Mouse (Mus musculus) lung, embryonic 14.5 days (tissue): ENCODE data around the gene Gm20388. TPM values are rescaled to one million over a fixed set of nuclear protein-coding genes. Genes with fewer than 3 reads are reported as not detected.
A peak's percentile ranks its signal among the peaks of the same experiment; 100 is the strongest.

ENCODE experiments used
- ATAC-seq: fragments of 200-750 bp; cut with Nextera tagmentation; 2 replicates; pipeline ENCODE4 v1.8.0; 2017; ENCODE audit warnings: mild to moderate bottlenecking, moderate TSS enrichment, moderate library complexity; ENCODE audit not compliant: insufficient read depth
- DNase-seq: peaks from one replicate; pipeline ENCODE4 v3.0.0-alpha.2; 2015
- H3K27ac ChIP-seq: fragments of 300-500 bp; sonication (generic); 2 replicates; pipeline ENCODE4 v1.5.1; 2014; ENCODE audit warnings: low read depth, mild to moderate bottlenecking, moderate library complexity
- H3K27me3 ChIP-seq: fragments of 300-500 bp; sonication (generic); 2 replicates; pipeline ENCODE4 v1.6.1; 2014; ENCODE audit warnings: low read length, control low read depth; ENCODE audit not compliant: insufficient read depth
- H3K36me3 ChIP-seq: fragments of 300-500 bp; sonication (generic); 2 replicates; pipeline ENCODE4 v1.6.1; 2014; ENCODE audit warnings: control low read depth; ENCODE audit not compliant: insufficient read depth
- H3K4me1 ChIP-seq: fragments of 300-500 bp; sonication (generic); 2 replicates; pipeline ENCODE4 v1.6.1; 2014; ENCODE audit warnings: antibody characterized with exemption, control low read depth; ENCODE audit not compliant: insufficient read depth
- H3K4me2 ChIP-seq: fragments of 300-500 bp; sonication (generic); 2 replicates; pipeline ENCODE4 v1.6.1; 2014; ENCODE audit warnings: mild to moderate bottlenecking
- H3K4me3 ChIP-seq: fragments of 300-500 bp; sonication (generic); 2 replicates; pipeline ENCODE4 v1.5.1; 2014; ENCODE audit warnings: low read depth, low read length
- H3K9ac ChIP-seq: fragments of 300-500 bp; sonication (generic); 2 replicates; pipeline ENCODE4 v1.6.1; 2014
- H3K9me3 ChIP-seq: fragments of 300-500 bp; sonication (generic); 2 replicates; pipeline ENCODE4 v1.6.1; 2016; ENCODE audit warnings: low read depth, low read length, control low read depth
- CTCF ChIP-seq: IDR thresholded peaks from 2 replicates; pipeline ENCODE4 v1.5.1; 2016; ENCODE audit warnings: antibody characterized with exemption, low read depth
- WGBS: fragments of 180-500 bp; shearing (Covaris S2); extraction: QIAGEN DNeasy Blood & Tissue Kit; methylation state at CpG from one replicate; pipeline ENCODE4 v1.1.7; 2014; 5-methylcytosine and 5-hydroxymethylcytosine counted together
- polyA plus RNA-seq: library from polyadenylated mRNA; unstranded; fragments of >200 nt; fragmentation: Nextera tagmentation; extraction: Ambion mirVana; gene quantifications from 2 replicates; pipeline ENCODE4 v1.2.1, GENCODE M21; 2014

The Gm20388 gene
- polyA plus RNA-seq, 1 experiment from 2014 or later, result not detected

GRCm38 (mm10) chr8:123135406-123135805, 3224.8 kb downstream of the Gm20388 start:
- DNase-seq (no peak), ATAC-seq (no peak)
- Histone ChIP-seq H3K4me3 (no peak overlapping the region), H3K27ac (no peak overlapping the region), H3K4me1 (peaks cover 2% of the 10 kb centered on the region; the same call in 1 of the 2 replicates), H3K4me2 (no peak overlapping the region), H3K9me3 (no peaks in the 10 kb centered on the region), H3K27me3 (no peaks in the 10 kb centered on the region), H3K36me3 (no peaks in the 10 kb centered on the region), H3K9ac (no peak overlapping the region)
- no peak for TF ChIP-seq CTCF
- 19% methylated on average over 7 of the region's 7 CpGs for WGBS

GRCm38 (mm10) chr8:123135806-123136205, 3225.2 kb downstream of the Gm20388 start:
- DNase-seq (no peak), ATAC-seq (no peak)
- Histone ChIP-seq H3K9me3 (no peaks in the 10 kb centered on the region), H3K27ac (no peak overlapping the region), H3K36me3 (no peaks in the 10 kb centered on the region), H3K27me3 (no peaks in the 10 kb centered on the region), H3K4me3 (no peak overlapping the region), H3K4me2 (no peak overlapping the region), H3K4me1 (peaks cover 2% of the 10 kb centered on the region; the same call in 1 of the 2 replicates), H3K9ac (no peak overlapping the region)
- 46% methylated on average over 9 of the region's 9 CpGs for WGBS
- TF ChIP-seq CTCF, result no peak

- ATAC-seq (no peak), DNase-seq (no peak)
- no peaks in the 10 kb centered on the region for H3K36me3 ChIP-seq
- no peak overlapping the region for H3K9ac ChIP-seq
- no peak for TF ChIP-seq CTCF
- 67% methylated on average over 9 of the region's 9 CpGs for WGBS
- peaks cover 2% of the 10 kb centered on the region; the same call in 1 of the 2 replicates for H3K4me1 ChIP-seq
- H3K4me3 ChIP-seq, result no peak overlapping the region
- no peak overlapping the region for H3K27ac ChIP-seq
- H3K4me2 ChIP-seq, result no peak overlapping the region
- H3K9me3 ChIP-seq, result no peaks in the 10 kb centered on the region
- H3K27me3 ChIP-seq, result no peaks in the 10 kb centered on the region
Observed at GRCm38 (mm10) chr8:123136287-123136686, 3225.6 kb downstream of the Gm20388 start.

GRCm38 (mm10) chr8:123137645-123138077, 3227.0 kb downstream of the Gm20388 start:
- Histone ChIP-seq H3K4me3 (no peak overlapping the region), H3K27me3 (no peaks in the 10 kb centered on the region), H3K36me3 (no peaks in the 10 kb centered on the region), H3K9ac (0 out of 2 replicates have a peak overlapping the region, but pooled peaks have one; percentile 17), H3K4me1 (peaks cover 7% of the 10 kb centered on the region), H3K27ac (peak overlapping the region; percentile 76), H3K4me2 (no peak overlapping the region), H3K9me3 (no peaks in the 10 kb centered on the region)
- 4% methylated on average over 2 of the region's 2 CpGs for WGBS
- DNase-seq, result peak; percentile 88
- ATAC-seq, result peak; percentile 89
- no peak for TF ChIP-seq CTCF

- 53% methylated on average over 4 of the region's 4 CpGs for WGBS
Observed at GRCm38 (mm10) chr8:123138741-123139140, 3228.1 kb downstream of the Gm20388 start.

GRCm38 (mm10) chr8:123141741-123142462, 3231.3 kb downstream of the Gm20388 start:
- DNase-seq (peak; percentile 99), ATAC-seq (peak; percentile 59)
- no peaks in the 10 kb centered on the region for H3K27me3 ChIP-seq
- peak overlapping the region; percentile 90 for H3K27ac ChIP-seq
- TF ChIP-seq CTCF, result no peak
- no peaks in the 10 kb centered on the region for H3K9me3 ChIP-seq
- H3K4me3 ChIP-seq, result no peak overlapping the region
- H3K4me1 ChIP-seq, result peaks cover 9% of the 10 kb centered on the region
- 55% methylated on average over 14 of the region's 14 CpGs for WGBS
- H3K9ac ChIP-seq, result no peak overlapping the region
- H3K4me2 ChIP-seq, result no peak overlapping the region
- H3K36me3 ChIP-seq, result no peaks in the 10 kb centered on the region

More at GRCm38 (mm10) chr8:123138741-123139140, 3228.1 kb downstream of the Gm20388 start:
- TF ChIP-seq CTCF, result no peak
- Histone ChIP-seq H3K4me3 (no peak overlapping the region), H3K4me2 (no peak overlapping the region), H3K27ac (no peak overlapping the region), H3K27me3 (no peaks in the 10 kb centered on the region), H3K9ac (no peak overlapping the region), H3K4me1 (peaks cover 9% of the 10 kb centered on the region), H3K9me3 (no peaks in the 10 kb centered on the region), H3K36me3 (no peaks in the 10 kb centered on the region)
- DNase-seq (no peak), ATAC-seq (no peak)

- no peak overlapping the region for H3K4me3 ChIP-seq
- peaks cover 7% of the 10 kb centered on the region for H3K4me1 ChIP-seq
- H3K36me3 ChIP-seq, result no peaks in the 10 kb centered on the region
- peak overlapping the region; percentile 26; the same call in 1 of the 2 replicates for H3K27ac ChIP-seq
- ATAC-seq (no peak), DNase-seq (peak; percentile 80)
- no peak overlapping the region for H3K4me2 ChIP-seq
- no peak overlapping the region for H3K9ac ChIP-seq
- H3K27me3 ChIP-seq, result no peaks in the 10 kb centered on the region
- no peaks in the 10 kb centered on the region for H3K9me3 ChIP-seq
- peak; percentile 61 for TF ChIP-seq CTCF
- 51% methylated on average over 6 of the region's 6 CpGs for WGBS
Observed at GRCm38 (mm10) chr8:123145279-123145678, 3234.6 kb downstream of the Gm20388 start.
